ENCODE assay signal across 9 mouse cellular contexts in genomic region chr2:130496037-130496436, GRCm38 (mm10). TPM values are rescaled to one million over a fixed set of nuclear protein-coding genes. Genes with fewer than 3 reads are reported as not detected.
DNase-seq lines count a peak whose midpoint lies in the region; ATAC-seq and TF ChIP-seq lines count a peak whose summit lies in the region.
"Had no signal": no experiment of that assay in that cellular context is flagged by ENCODE, and none has a peak within 500 bp of the region (broad histone marks: within the 10 kb centered on the region; RNA-seq: fewer than 3 reads in every experiment).

No protein-coding gene starts in this region.

- H3K36me3 ChIP-seq in hindbrain, embryonic 15.5 days: no peaks in the 10 kb centered on the region

- H3K27ac ChIP-seq in hindbrain, embryonic 15.5 days (replicated peaks): peak overlapping the region; percentile 64
- H3K27ac ChIP-seq: embryonic facial prominence, embryonic 13.5 days had no signal

- no peak for TF ChIP-seq CTCF in brain, embryonic 14.5 days (IDR thresholded peaks at IDR 0.05; ENCODE audit: borderline replicate concordance, extremely low read depth, insufficient read depth, insufficient read length)

- TF ChIP-seq POLR2A in brain, embryonic 14.5 days (IDR thresholded peaks at IDR 0.05; ENCODE audit: borderline replicate concordance, extremely low read depth, insufficient read depth, insufficient read length, poor library complexity, severe bottlenecking): no peak

- WGBS in hindbrain, embryonic 15.5 days: 13% methylated on average over 6 of the region's 6 CpGs

- no peaks in the 10 kb centered on the region for H3K9me3 ChIP-seq in hindbrain, embryonic 15.5 days

- DNase-seq in heart, adult 18-20 months: peak; percentile 71 to 73
- DNase-seq in heart, postnatal 25 days (ENCODE audit: low spot score): no peak
- peak; percentile 93 for DNase-seq in brain, embryonic 14.5 days (ENCODE audit: low read depth)
- peak; percentile 31 to 49 for DNase-seq in frontal cortex, postnatal 10 days (ENCODE audit: low spot score in 2 of 2)
- DNase-seq in lung, postnatal 4 days: peak; percentile 13 to 23
- peak; percentile 22 for DNase-seq in skeletal muscle tissue, adult 2 months (ENCODE audit: low read depth, low spot score)
- no peak for DNase-seq in yolk sac, embryonic 10.5 days (ENCODE audit: low spot score)

- intact Hi-C loops in heart, postnatal 25 days (cut with DNase I): loop anchor here (5.0 kb wide), 1 partner anchor 44 kb away; the partner anchor contains the start of gene Ptpra

- peak; percentile 87 for ATAC-seq in hindbrain, embryonic 15.5 days (ENCODE audit: low FRiP score, low read depth)

- no peak overlapping the region for H3K4me3 ChIP-seq in hindbrain, embryonic 15.5 days
- H3K4me3 ChIP-seq: embryonic facial prominence, embryonic 13.5 days had no signal

- H3K4me1 ChIP-seq in hindbrain, embryonic 15.5 days (replicated peaks): peaks cover 24% of the 10 kb centered on the region
- H3K4me1 ChIP-seq: embryonic facial prominence, embryonic 13.5 days had no signal

- no peak overlapping the region for H3K4me2 ChIP-seq in hindbrain, embryonic 15.5 days
- H3K4me2 ChIP-seq: embryonic facial prominence, embryonic 13.5 days had no signal

- H3K9ac ChIP-seq in hindbrain, embryonic 15.5 days: 0 out of 2 replicates have a peak overlapping the region, but pooled peaks have one; percentile 1
- H3K9ac ChIP-seq: embryonic facial prominence, embryonic 13.5 days had no signal

- no peaks in the 10 kb centered on the region for H3K27me3 ChIP-seq in hindbrain, embryonic 15.5 days
- H3K27me3 ChIP-seq: embryonic facial prominence, embryonic 13.5 days had no signal

RNA-seq across cellular contexts. Expression of gene Ptpra, which starts 46.0 kb away (rescaled TPM):
- total RNA-seq in heart, adult 18-20 months (2021): 10 to 100 TPM; 40.9 to 47.9 TPM
- 10 to 100 TPM; 47.4 to 51.4 TPM for total RNA-seq in heart, postnatal 25 days (2021)
- 119 and 127 TPM in 2 replicates for polyA plus RNA-seq in brain, embryonic 14.5 days (2012; rRNA removed)
- 133 and 145 TPM in 2 replicates for polyA plus RNA-seq in hindbrain, embryonic 15.5 days (2015; fragmentation: Nextera tagmentation; extraction: Ambion mirVana)

Comparison
In these comparisons a context has a peak if more than half of its experiments do, and no peak if none do; other contexts are left out.
1. DNase-seq: peak in heart, adult 18-20 months (2 of 2), brain, embryonic 14.5 days (single experiment), frontal cortex, postnatal 10 days (2 of 2), lung, postnatal 4 days (2 of 2) and skeletal muscle tissue, adult 2 months (single experiment); none in heart, postnatal 25 days (single experiment) and yolk sac, embryonic 10.5 days (single experiment).